Mouse (Mus musculus) mouse embryonic stem cell (cell line): ENCODE data around the gene Ttll2.
"Not testable (repeated sequence)": the region's sequence is repeated elsewhere in the genome, so short reads cannot be mapped to it uniquely, and the experiment has no call there.

Experiments
- in situ Hi-C, 2 experiments: fragments of 300-500 bp; cut with MboI; formaldehyde crosslinking; loops; 1 replicate in 1 of 2; 3 replicates in 1 of 2; pipeline ENCODE4 v1.14.3; 2019 to 2020; ENCODE audit warnings: low sequenced_read_pairs in 2 of 2, low pct_unique_long_range_greater_than_20kb in 1 of 2, mixed read lengths in 1 of 2; ENCODE audit not compliant: unreplicated experiment in 1 of 2

Ttll2 gene

GRCm38 (mm10) chr17:7352596-7352995, at the start of gene Ttll2:
TSS of gene Ttll2 (minus strand) at chr17:7352696.
- in situ Hi-C loops = not testable (repeated sequence)

GRCm38 (mm10) chr17:7399770-7400169, 47.3 kb upstream of the Ttll2 start:
- in situ Hi-C loops = not testable (repeated sequence)

GRCm38 (mm10) chr17:7398198-7398847, 45.8 kb upstream of the Ttll2 start:
- in situ Hi-C loops = not testable (repeated sequence)

- in situ Hi-C loops = not testable (repeated sequence)
Measured at GRCm38 (mm10) chr17:7397079-7397478, 44.6 kb upstream of the Ttll2 start.

- in situ Hi-C loops = not testable (repeated sequence)
Measured at GRCm38 (mm10) chr17:7396288-7396687, 43.8 kb upstream of the Ttll2 start.

- in situ Hi-C loops = not testable (repeated sequence)
Measured at GRCm38 (mm10) chr17:7395671-7396070, 43.2 kb upstream of the Ttll2 start.

- in situ Hi-C loops = not testable (repeated sequence)
Measured at GRCm38 (mm10) chr17:7395116-7395515, 42.6 kb upstream of the Ttll2 start.

GRCm38 (mm10) chr17:7389898-7390297, 37.4 kb upstream of the Ttll2 start:
- in situ Hi-C loops = not testable (repeated sequence)

- in situ Hi-C loops = not testable (repeated sequence)
Measured at GRCm38 (mm10) chr17:7388958-7389356, 36.5 kb upstream of the Ttll2 start.

GRCm38 (mm10) chr17:7388341-7388957, 36.0 kb upstream of the Ttll2 start:
- in situ Hi-C loops = not testable (repeated sequence)

- in situ Hi-C loops = not testable (repeated sequence)
Measured at GRCm38 (mm10) chr17:7386016-7386415, 33.5 kb upstream of the Ttll2 start.

GRCm38 (mm10) chr17:7385364-7385763, 32.9 kb upstream of the Ttll2 start, which contains the start of gene Unc93a2:
TSS of gene Unc93a2 (minus strand) at chr17:7385464.
- in situ Hi-C loops = not testable (repeated sequence)

GRCm38 (mm10) chr17:7383167-7384143, 31.0 kb upstream of the Ttll2 start:
- in situ Hi-C loops = not testable (repeated sequence)

GRCm38 (mm10) chr17:7382711-7383110, 30.2 kb upstream of the Ttll2 start:
- in situ Hi-C loops = not testable (repeated sequence)

GRCm38 (mm10) chr17:7377907-7378306, 25.4 kb upstream of the Ttll2 start:
- in situ Hi-C loops = not testable (repeated sequence)

GRCm38 (mm10) chr17:7376951-7377700, 24.6 kb upstream of the Ttll2 start:
- in situ Hi-C loops = not testable (repeated sequence)

- in situ Hi-C loops = not testable (repeated sequence)
Measured at GRCm38 (mm10) chr17:7371879-7372278, 19.4 kb upstream of the Ttll2 start, which contains the start of gene Gm49630. TSS of gene Gm49630 (minus strand) at chr17:7371979.

- in situ Hi-C loops = not testable (repeated sequence)
Measured at GRCm38 (mm10) chr17:7369401-7369800, 16.9 kb upstream of the Ttll2 start.
